Mouse (Mus musculus) E14TG2a.4 (cell line): Measurements from ENCODE around the gene Brca1.

Experiments used
- H3K27me3 ChIP-seq: 2 replicates; pipeline ENCODE4 v1.6.1; 2014; ENCODE audit warnings: low read length, control low read depth; ENCODE audit not compliant: insufficient read depth
- H3K36me3 ChIP-seq: 2 replicates; pipeline ENCODE4 v1.6.1; 2014; ENCODE audit warnings: low read length, control low read depth; ENCODE audit not compliant: insufficient read depth
- H3K4me1 ChIP-seq: replicated peaks from 2 replicates; pipeline ENCODE4 v1.6.1; 2014; ENCODE audit warnings: low read depth, low read length, control low read depth
- H3K4me3 ChIP-seq: replicated peaks from 2 replicates; pipeline ENCODE4 v1.5.1; 2014; ENCODE audit warnings: mild to moderate bottlenecking, low read length
- H3K9me3 ChIP-seq: 2 replicates; pipeline ENCODE4 v1.6.1; 2014; ENCODE audit warnings: low read length, control low read depth
- CTCF ChIP-seq: conservative IDR thresholded peaks from 2 replicates; pipeline ENCODE4 v1.5.1; 2014; ENCODE audit warnings: low read length
- NANOG ChIP-seq: IDR thresholded peaks from 2 replicates; pipeline ENCODE4 v1.6.1; 2014; ENCODE audit warnings: borderline replicate concordance, low read length, mixed read lengths
- POU5F1 ChIP-seq: IDR thresholded peaks from 2 replicates; pipeline ENCODE4 v1.6.1; 2014; ENCODE audit warnings: low read length, borderline replicate concordance

Gene Brca1

GRCm38 (mm10) chr11:101552476-101553300 lies 933 bp upstream of the Brca1 start:
- Histone ChIP-seq H3K4me3 (peak overlapping the region; percentile 98), H3K4me1 (peaks cover 61% of the 10 kb centered on the region), H3K36me3 (peaks cover 61% of the 10 kb centered on the region), H3K27me3 (no peaks in the 10 kb centered on the region), H3K9me3 (no peaks in the 10 kb centered on the region)
- TF ChIP-seq CTCF: no peak

GRCm38 (mm10) chr11:101548526-101548925 lies 3.2 kb downstream of the Brca1 start:
- Histone ChIP-seq H3K4me3 (peak overlapping the region; percentile 11), H3K9me3 (no peaks in the 10 kb centered on the region), H3K36me3 (peaks cover 67% of the 10 kb centered on the region), H3K27me3 (no peaks in the 10 kb centered on the region), H3K4me1 (peaks cover 75% of the 10 kb centered on the region)
- TF ChIP-seq POU5F1 (peak; percentile 54; the same call in 1 of the 2 replicates), CTCF (no peak), NANOG (peak; percentile 56; the same call in 1 of the 2 replicates)

GRCm38 (mm10) chr11:101544132-101544531 lies 7.6 kb downstream of the Brca1 start:
- no peak for TF ChIP-seq NANOG
- TF ChIP-seq CTCF: no peak
- no peak for TF ChIP-seq POU5F1
- no peak overlapping the region for H3K4me3 ChIP-seq

GRCm38 (mm10) chr11:101543533-101543932 lies 8.2 kb downstream of the Brca1 start:
- Histone ChIP-seq H3K36me3 (peaks cover 95% of the 10 kb centered on the region), H3K4me3 (no peak overlapping the region), H3K4me1 (peaks cover 69% of the 10 kb centered on the region), H3K9me3 (no peaks in the 10 kb centered on the region), H3K27me3 (no peaks in the 10 kb centered on the region)
- TF ChIP-seq NANOG (no peak), POU5F1 (no peak), CTCF (no peak)

More at GRCm38 (mm10) chr11:101544132-101544531, 7.6 kb downstream of the Brca1 start:
- H3K9me3 ChIP-seq: no peaks in the 10 kb centered on the region
- peaks cover 96% of the 10 kb centered on the region for H3K36me3 ChIP-seq
- peaks cover 74% of the 10 kb centered on the region for H3K4me1 ChIP-seq
- H3K27me3 ChIP-seq: no peaks in the 10 kb centered on the region

- H3K9me3 ChIP-seq: no peaks in the 10 kb centered on the region
- no peaks in the 10 kb centered on the region for H3K27me3 ChIP-seq
- H3K4me3 ChIP-seq: no peak overlapping the region
- TF ChIP-seq NANOG: no peak
- no peak for TF ChIP-seq POU5F1
- no peak for TF ChIP-seq CTCF
- H3K36me3 ChIP-seq: peaks cover 99% of the 10 kb centered on the region
- H3K4me1 ChIP-seq: no peaks in the 10 kb centered on the region
These were observed 25.1 kb downstream of the Brca1 start for GRCm38 (mm10) chr11:101526686-101527085.

- Histone ChIP-seq H3K36me3 (peaks cover 98% of the 10 kb centered on the region), H3K27me3 (no peaks in the 10 kb centered on the region), H3K4me3 (no peak overlapping the region), H3K9me3 (no peaks in the 10 kb centered on the region), H3K4me1 (no peaks in the 10 kb centered on the region)
- TF ChIP-seq POU5F1 (no peak), NANOG (no peak), CTCF (no peak)
These were observed 25.7 kb downstream of the Brca1 start for GRCm38 (mm10) chr11:101525936-101526595.

- no peak overlapping the region for H3K4me3 ChIP-seq
- no peak for TF ChIP-seq CTCF
- TF ChIP-seq NANOG: no peak
- no peak for TF ChIP-seq POU5F1
- H3K4me1 ChIP-seq: no peaks in the 10 kb centered on the region
- peaks cover 96% of the 10 kb centered on the region for H3K36me3 ChIP-seq
- no peaks in the 10 kb centered on the region for H3K27me3 ChIP-seq
- H3K9me3 ChIP-seq: no peaks in the 10 kb centered on the region
These were observed 26.7 kb downstream of the Brca1 start for GRCm38 (mm10) chr11:101525056-101525455.

GRCm38 (mm10) chr11:101524446-101524845 lies 27.3 kb downstream of the Brca1 start:
- no peaks in the 10 kb centered on the region for H3K4me1 ChIP-seq
- H3K9me3 ChIP-seq: no peaks in the 10 kb centered on the region
- H3K36me3 ChIP-seq: peaks cover 96% of the 10 kb centered on the region
- TF ChIP-seq NANOG (no peak), CTCF (no peak), POU5F1 (no peak)
- no peak overlapping the region for H3K4me3 ChIP-seq
- H3K27me3 ChIP-seq: no peaks in the 10 kb centered on the region
